Mouse (Mus musculus): ENCODE measurements around the gene Trim9.

Gene Trim9

GRCm38 (mm10) chr12:70326956-70327355, 20.5 kb downstream of the Trim9 start:
- intact Hi-C loops (cut with DNase I), result no loop called here

DNA sequence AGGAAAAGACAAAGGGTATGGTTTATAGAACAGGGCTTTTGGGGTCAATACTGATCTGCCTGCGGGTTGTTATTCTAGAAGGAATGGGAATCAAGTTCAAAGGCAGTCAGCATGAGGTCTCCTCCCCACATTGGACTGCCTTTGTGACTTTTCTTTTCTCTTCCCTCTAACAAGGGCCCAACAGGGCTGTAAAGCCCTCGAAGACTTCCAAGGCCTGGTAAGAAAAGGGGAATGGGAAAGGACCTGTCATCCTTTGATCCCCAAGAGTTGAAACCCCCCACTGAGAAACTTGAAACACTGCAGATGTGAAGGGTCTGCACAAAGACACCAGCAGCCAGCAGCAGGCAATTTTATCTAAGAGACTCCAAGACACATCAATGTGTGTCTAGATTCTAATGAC, 21.0 kb downstream of the Trim9 start:
- intact Hi-C loops (cut with DNase I), result no loop called here

DNA sequence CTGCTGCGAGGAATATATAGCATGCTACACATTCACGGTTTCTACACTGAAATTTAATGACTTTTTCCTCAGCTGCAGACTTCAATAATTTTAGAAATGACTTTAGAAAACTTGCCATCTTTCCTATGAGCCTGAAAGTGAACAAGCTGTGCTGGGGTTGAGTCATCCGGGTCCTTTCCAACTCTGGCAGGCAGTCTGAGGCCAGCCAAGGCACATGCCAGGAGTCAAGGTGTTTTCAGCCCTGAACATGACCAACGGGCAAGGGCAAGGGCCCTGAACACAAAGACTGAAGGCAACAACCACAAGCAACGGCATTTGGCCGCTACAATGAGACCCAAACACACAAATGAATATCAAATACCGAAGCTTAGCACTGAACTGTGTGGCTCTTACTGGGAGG, 21.6 kb downstream of the Trim9 start:
- intact Hi-C loops (cut with DNase I), result no loop called here

DNA sequence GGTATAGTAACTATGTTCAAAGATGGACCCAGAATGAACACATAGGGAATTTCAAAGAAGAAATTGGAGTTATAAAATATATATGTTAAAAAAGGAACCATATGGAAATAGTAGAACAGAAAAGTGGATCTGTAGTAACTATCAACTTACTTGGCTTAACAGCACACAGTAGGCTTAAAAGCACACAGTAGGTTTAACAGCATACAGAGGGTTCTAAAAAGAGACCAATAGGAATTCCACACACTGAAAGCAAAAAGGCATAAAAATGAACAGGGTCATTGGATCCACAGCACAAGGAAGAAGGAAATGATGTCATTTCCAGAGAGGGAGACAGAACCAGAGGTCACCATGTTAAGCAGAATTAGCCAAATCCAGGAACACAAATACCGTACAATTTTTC, 24.6 kb downstream of the Trim9 start:
- intact Hi-C loops (cut with DNase I), result no loop called here

DNA sequence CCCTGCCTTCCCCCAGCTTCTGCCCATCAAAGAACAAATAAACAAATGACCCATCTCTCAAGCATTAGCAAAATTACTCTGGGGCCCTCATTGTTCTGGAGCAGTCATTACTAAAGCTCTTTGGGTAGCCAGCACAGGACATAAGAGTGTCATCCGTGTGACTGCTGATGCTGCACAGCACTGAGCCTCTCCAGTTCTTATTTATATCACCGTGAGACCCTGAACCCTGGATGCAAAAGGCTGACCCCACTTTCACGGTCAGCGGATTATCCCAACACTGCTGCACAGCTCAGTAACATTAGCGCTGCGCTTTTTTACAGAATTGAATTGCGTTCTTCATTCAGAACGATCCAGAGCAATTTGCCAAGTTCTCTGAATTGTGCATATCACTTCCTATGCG, 31.3 kb downstream of the Trim9 start:
- intact Hi-C loops (cut with DNase I), result no loop called here

- intact Hi-C loops (cut with DNase I), result no loop called here
These were observed 39.5 kb downstream of the Trim9 start for GRCm38 (mm10) chr12:70307881-70308280.

- intact Hi-C loops (cut with DNase I), result no loop called here
These were observed 40.4 kb downstream of the Trim9 start for GRCm38 (mm10) chr12:70307062-70307461.

- intact Hi-C loops (cut with DNase I), result no loop called here
These were observed 43.4 kb downstream of the Trim9 start for GRCm38 (mm10) chr12:70304014-70304413.

- intact Hi-C loops (cut with DNase I), result no loop called here
These were observed 43.9 kb downstream of the Trim9 start for GRCm38 (mm10) chr12:70303525-70303924.

- intact Hi-C loops (cut with DNase I), result no loop called here
These were observed 45.2 kb downstream of the Trim9 start for GRCm38 (mm10) chr12:70302022-70302720.

GRCm38 (mm10) chr12:70293927-70294684, 53.3 kb downstream of the Trim9 start:
- intact Hi-C loops (cut with DNase I), result no loop called here

- intact Hi-C loops (cut with DNase I), result no loop called here
These were observed 54.1 kb downstream of the Trim9 start for GRCm38 (mm10) chr12:70293165-70293926.

- intact Hi-C loops (cut with DNase I), result no loop called here
These were observed 61.9 kb downstream of the Trim9 start for GRCm38 (mm10) chr12:70285521-70285920.

DNA sequence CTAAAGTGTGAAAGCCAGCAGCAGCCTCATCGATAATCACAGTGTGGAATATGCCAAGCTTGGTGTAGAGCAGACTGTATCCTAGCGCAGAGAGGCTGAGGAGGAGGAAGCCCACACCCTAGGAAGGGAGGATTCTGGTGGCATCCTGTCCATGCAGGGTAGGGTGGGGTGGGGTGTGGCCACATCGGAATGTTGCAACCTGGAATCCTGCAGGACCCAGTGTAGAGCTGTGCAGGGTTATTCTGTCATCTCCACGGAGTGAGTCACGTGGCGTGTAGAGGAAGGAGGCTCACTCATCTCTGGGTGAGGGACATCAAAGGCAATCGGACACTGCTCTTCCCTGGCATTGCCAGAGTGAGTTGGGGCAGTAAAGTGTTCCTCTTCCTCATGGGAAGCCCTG, 62.4 kb downstream of the Trim9 start:
- intact Hi-C loops (cut with DNase I), result no loop called here

DNA sequence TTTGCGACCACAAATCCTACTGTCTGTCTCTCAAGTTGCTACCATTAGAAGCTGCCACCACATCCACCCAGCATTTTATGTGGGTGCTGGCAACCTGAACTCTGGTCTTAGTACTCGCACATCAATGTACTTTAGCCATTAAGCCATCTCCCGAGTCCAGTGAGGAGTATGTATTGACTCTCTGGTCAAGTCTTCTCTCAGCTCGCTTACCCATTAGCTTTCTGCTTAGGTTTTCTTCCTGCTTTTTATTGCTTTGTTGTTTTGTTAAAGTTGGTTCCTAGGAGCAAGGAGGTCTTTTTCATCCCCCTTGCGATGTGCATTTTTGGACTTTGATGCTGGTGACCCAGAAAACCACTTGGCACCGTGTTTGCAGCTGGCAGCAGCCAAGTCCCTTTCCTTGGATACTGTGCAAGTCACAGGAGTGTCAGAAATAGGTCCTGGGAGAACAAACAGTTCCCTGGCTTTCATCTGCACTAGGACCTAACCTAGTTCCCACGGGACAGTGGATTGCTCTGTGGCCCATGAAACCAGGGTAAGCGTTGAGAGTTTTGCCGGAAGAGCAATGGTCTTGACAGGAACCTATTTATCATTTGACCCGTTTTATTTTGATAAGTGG, 64.2 kb downstream of the Trim9 start:
- intact Hi-C loops (cut with DNase I), result no loop called here

- intact Hi-C loops (cut with DNase I), result no loop called here
These were observed 66.5 kb downstream of the Trim9 start for GRCm38 (mm10) chr12:70280930-70281329.

GRCm38 (mm10) chr12:70280381-70280780, 67.0 kb downstream of the Trim9 start:
- intact Hi-C loops (cut with DNase I), result no loop called here

- intact Hi-C loops (cut with DNase I), result no loop called here
These were observed 70.1 kb downstream of the Trim9 start for GRCm38 (mm10) chr12:70277071-70277939.

- intact Hi-C loops (cut with DNase I), result no loop called here
These were observed 77.7 kb downstream of the Trim9 start for GRCm38 (mm10) chr12:70269724-70270123.

- intact Hi-C loops (cut with DNase I), result no loop called here
These were observed 80.1 kb downstream of the Trim9 start for GRCm38 (mm10) chr12:70267314-70267713.

GRCm38 (mm10) chr12:70266494-70266931, 80.9 kb downstream of the Trim9 start:
- intact Hi-C loops (cut with DNase I), result no loop called here

All from adrenal gland (tissue).